Mouse (Mus musculus) frontal cortex, postnatal 14 days (tissue): ENCODE measurements around the gene Lmf1.

ENCODE experiments used
- DNase-seq, 2 experiments: peaks; one replicate each; pipeline ENCODE4 v3.0.0; 2022; ENCODE audit warnings: low spot score in 2 of 2

Gene Lmf1

GRCm38 (mm10) chr17:25642032-25642431 is 63.1 kb downstream of the Lmf1 start:
- no peak for DNase-seq

- no peak for DNase-seq
Measured at GRCm38 (mm10) chr17:25643517-25644294, 64.8 kb downstream of the Lmf1 start.

DNA sequence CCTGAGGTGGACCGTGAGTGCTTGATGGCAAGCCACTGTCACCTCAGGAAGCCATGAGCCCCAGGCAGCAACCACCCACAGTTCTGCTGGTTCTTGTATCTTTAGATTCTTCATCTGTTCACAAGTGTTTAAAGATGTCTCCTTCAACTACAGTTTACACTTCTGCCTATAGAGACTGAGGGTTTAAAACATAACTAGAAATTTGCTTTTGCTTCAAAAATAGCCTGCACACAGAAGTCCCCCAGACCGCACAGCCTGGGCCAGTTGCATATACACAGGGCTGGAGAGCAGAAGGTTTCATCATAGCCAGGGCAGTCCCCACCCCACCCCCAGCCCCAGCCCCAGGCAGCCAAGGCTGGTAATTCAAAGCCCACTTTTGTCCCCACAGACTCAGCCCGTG is 65.9 kb downstream of the Lmf1 start:
- no peak for DNase-seq

DNA sequence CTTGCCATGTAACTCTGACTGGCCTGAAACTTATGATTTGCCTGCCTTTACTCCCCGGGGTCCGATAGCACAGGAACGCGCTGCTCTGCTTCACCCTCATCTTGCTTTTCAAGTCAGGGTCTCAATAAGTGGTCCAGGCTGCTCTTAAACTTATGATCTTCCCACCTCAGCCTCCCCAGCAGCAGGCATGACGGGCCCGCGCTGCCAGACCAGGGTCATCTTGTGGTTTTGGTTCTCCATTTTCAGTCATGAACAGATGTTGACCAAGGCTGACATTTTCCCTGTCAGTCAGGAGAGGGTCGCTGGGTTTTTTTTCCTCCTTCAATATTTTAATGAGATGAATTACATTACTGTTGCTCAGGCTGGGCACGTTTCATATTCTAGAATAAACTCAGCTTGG is 66.8 kb downstream of the Lmf1 start:
- no peak for DNase-seq

DNA sequence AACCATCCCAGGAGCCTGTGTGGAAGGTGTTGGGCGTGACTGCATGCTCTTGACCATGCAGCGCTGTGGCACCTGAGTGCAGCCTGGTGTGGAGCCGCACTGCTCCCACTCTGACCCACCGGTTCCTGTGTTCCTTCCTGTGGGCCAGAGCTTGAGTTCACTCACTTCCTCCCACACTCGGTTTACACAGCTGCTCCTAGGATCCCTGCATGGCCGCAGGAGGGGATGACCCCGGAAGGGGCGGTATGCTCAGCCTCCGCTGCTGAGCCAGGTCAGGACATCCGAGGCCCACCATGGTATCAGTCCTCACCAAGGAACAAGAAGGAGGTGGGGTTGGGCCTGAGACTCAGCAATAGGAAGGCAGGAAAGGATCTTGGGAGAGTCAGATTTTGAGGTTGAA is 69.0 kb downstream of the Lmf1 start:
- DNase-seq, result no peak

- no peak for DNase-seq
Measured at GRCm38 (mm10) chr17:25648678-25649216, 69.9 kb downstream of the Lmf1 start.

- no peak for DNase-seq
Measured at GRCm38 (mm10) chr17:25650726-25651125, 71.8 kb downstream of the Lmf1 start.

DNA sequence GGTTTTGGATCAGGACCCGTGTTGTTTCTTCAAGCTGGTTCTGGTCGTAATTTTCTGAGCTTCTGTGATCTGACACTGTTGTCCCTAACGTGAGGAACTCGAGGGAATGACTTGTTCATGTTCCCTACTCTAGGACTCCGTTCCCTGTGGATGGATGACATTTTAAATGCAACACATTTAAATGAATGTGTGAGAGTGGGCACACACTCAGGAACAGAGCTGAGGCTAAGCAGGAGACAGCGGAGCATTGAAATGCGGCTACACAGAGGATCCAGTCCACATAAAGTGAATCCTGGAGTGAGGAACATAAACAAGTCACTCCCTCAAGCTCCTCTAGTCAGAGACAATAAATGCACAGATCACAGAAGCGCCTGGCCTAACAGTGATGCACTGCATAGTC is 73.4 kb downstream of the Lmf1 start:
- DNase-seq, result no peak

DNA sequence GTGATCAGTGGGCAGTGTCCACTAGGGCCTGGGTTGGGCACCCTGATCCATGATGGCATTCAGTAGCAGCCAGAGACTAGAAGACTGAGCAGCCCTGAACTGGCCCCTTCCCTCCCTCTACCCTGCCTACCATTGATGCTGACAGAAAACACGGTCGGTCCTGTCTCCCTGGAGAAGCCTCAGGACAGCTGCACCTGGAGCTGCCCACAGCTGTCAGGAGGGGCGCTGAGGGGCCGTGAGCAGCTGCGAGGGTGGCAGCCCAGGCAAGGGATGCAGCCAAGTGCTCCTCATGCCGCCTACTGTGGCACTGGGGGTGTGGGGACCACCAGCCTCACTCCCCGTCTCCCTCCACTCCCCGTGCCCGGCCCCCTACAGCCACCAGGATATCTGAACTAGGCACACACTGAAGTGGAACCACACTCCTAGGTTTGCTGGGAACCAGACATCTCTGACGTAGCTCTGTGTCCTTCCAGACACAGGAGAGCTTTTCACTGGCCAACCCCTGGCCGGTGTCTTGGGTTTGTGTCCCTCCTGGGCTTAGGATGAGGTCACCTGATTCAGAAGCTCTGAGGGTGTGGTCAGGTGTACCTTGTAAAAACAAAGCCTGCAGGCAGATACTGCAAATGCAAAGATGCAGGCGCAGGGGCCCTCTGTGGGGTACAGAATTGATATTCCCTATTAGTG is 77.4 kb downstream of the Lmf1 start:
- no peak for DNase-seq

GRCm38 (mm10) chr17:25656826-25657189 is 77.9 kb downstream of the Lmf1 start:
- no peak for DNase-seq

- peak in 1 of 2 experiments; percentile 71 for DNase-seq
Measured at GRCm38 (mm10) chr17:25663213-25663835, 84.4 kb downstream of the Lmf1 start.

DNA sequence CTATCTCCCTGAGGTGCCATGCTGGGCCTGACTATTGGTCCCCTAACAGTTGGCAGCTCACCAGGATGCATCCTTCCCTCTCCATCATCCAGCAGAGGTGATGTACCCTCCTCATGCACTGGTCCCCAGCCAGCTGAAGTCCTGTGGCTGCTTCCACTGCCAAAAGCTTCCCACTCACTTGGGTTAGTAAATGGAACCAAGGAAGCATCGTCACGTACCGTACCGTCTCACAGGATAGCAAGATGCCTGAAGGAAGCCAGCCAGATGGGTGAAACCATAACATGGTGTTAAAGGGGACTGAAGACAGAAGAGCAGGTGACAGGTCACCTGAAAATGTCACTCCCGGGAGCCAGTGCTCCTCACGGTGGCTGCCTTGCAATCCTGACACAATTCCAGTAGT is 86.6 kb downstream of the Lmf1 start:
- DNase-seq, result no peak

- no peak for DNase-seq
Measured at GRCm38 (mm10) chr17:25665891-25666290, 87.0 kb downstream of the Lmf1 start.

DNA sequence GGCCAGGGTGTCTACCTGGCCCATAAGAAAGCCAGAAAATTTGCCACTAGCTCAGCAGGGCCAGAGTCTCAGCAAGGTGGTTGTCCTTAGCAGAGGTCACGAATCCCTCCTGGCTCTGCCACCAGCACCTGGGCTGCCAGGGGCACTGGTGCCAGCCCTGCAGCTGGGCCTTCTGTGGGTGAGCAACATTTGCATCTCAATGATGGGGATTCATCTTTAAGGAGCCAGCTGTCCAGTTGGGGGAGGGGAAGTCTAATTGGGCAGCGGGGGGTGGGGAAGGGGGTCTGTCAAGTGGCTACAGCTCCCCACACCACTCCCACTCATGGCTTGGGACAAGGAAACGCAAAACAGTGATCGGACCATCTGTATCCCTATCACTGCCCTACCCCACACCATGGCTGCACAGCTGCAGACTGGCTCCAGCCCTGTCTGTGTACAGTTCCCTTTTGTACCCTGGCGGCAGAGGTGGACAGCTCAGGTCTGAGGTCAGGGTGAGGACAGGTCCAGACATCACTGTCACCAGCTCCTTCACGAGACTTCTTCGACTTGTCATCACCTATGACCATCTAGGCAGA is 89.7 kb downstream of the Lmf1 start:
- DNase-seq, result no peak

DNA sequence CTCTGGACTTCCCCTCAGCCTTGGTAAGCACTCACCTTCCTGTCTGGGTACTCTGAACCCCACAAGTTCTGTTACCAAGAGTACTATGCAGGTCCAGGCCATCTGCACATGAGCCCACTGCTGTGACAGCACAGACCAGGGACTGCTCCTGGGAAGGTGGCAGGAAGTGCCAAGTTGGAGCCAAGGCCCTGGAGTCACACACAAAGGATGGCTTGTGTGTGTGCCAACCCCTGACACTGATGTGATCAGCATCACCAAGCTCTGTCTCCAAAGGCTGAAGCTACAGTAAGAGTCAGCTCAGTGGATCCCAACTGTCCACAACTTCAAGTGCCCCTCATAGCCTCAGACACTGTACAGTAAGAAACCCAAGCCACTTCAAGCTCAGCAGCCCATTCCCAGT is 94.1 kb downstream of the Lmf1 start:
- DNase-seq, result no peak

GRCm38 (mm10) chr17:25677969-25678368 is 99.1 kb downstream of the Lmf1 start:
- DNase-seq, result no peak

GRCm38 (mm10) chr17:25679818-25680217 is 100.9 kb downstream of the Lmf1 start:
- no peak for DNase-seq

- no peak for DNase-seq
Measured at GRCm38 (mm10) chr17:25681636-25682035, 102.8 kb downstream of the Lmf1 start.

GRCm38 (mm10) chr17:25686323-25686722 is 107.4 kb downstream of the Lmf1 start:
- no peak for DNase-seq

DNA sequence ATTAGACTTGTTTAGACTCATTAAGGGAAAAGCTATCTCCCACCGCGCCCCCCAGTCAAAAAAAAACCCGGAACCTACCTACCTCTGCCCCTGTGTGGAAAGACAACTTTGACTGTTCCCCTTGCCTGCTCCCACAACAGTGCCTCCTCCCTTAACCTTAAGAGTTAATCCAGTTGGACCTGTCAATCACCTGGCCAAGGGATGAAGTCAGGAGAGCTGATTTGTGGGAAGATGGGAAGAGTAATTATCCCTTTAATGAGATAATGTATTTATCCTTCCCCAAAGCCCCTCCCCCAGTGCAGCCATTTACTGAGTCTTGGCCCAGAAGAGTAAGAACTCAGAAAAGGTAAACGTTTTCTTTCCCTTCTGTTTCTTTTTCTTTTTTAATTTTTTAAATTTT is 110.0 kb downstream of the Lmf1 start:
- DNase-seq, result no peak

DNA sequence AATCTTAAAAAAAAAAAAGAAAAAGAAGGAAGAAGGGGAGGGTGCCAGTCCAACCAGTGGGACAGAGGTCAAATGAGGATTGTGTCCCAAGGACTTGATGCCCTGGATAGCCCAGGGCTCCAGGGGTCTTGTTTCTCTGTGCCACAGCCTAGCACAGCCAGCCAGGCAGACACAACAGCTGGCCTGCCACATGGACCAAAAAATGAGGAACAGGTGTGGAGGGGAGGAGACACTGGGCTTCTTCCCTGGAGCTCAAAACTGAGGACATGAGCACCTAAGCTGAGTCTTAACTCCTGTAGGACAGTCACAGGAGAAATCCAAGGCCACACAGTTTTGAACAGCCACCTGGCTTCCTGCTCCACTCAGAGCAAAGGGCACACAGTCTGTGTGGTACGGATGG is 117.4 kb downstream of the Lmf1 start:
- no peak for DNase-seq

- DNase-seq, result peak; percentile 60 to 78
Measured at GRCm38 (mm10) chr17:25698446-25698845, 119.6 kb downstream of the Lmf1 start.
